Mouse (Mus musculus): Measurements from ENCODE around the gene Lmln. TPM values are rescaled to one million over a fixed set of nuclear protein-coding genes. Genes with fewer than 3 reads are reported as not detected.
"Not testable (repeated sequence)": the region's sequence is repeated elsewhere in the genome, so short reads cannot be mapped to it uniquely, and the experiment has no call there.

Gene Lmln
- polyA plus RNA-seq, 1 experiment from 2014 or later = 3.4 TPM

GRCm38 (mm10) chr16:33042682-33043081, 19.6 kb upstream of the Lmln start:
- 90% methylated on average over 1 of the region's 1 CpGs for WGBS
- H3K4me2 ChIP-seq (replicated peaks) = no peak overlapping the region

GRCm38 (mm10) chr16:33043268-33043667, 19.1 kb upstream of the Lmln start:
- Histone ChIP-seq H3K4me3 (no peak overlapping the region), H3K9me3 (no peaks in the 10 kb centered on the region), H3K27ac (no peak overlapping the region), H3K27me3 (no peaks in the 10 kb centered on the region), H3K4me2 (replicated peaks) (no peak overlapping the region), H3K4me1 (0 out of 2 replicates have a peak, but pooled peaks cover 2% of the 10 kb centered on the region), H3K36me3 (no peaks in the 10 kb centered on the region), H3K9ac (no peak overlapping the region)
- ATAC-seq (ENCODE audit: low FRiP score, low read depth) = no peak
- WGBS = 73% methylated on average over 2 of the region's 2 CpGs

More at GRCm38 (mm10) chr16:33042682-33043081, 19.6 kb upstream of the Lmln start:
- ATAC-seq (ENCODE audit: low FRiP score, low read depth) = no peak
- no peak overlapping the region for H3K4me3 ChIP-seq
- H3K27me3 ChIP-seq = no peaks in the 10 kb centered on the region
- H3K9me3 ChIP-seq = no peaks in the 10 kb centered on the region
- H3K4me1 ChIP-seq = 0 out of 2 replicates have a peak, but pooled peaks cover 2% of the 10 kb centered on the region
- no peak overlapping the region for H3K9ac ChIP-seq
- no peak overlapping the region for H3K27ac ChIP-seq
- no peaks in the 10 kb centered on the region for H3K36me3 ChIP-seq

GRCm38 (mm10) chr16:33048004-33048403, 14.3 kb upstream of the Lmln start:
- Histone ChIP-seq H3K27me3 (no peaks in the 10 kb centered on the region), H3K4me1 (no peaks in the 10 kb centered on the region), H3K27ac (no peak overlapping the region), H3K36me3 (no peaks in the 10 kb centered on the region), H3K4me3 (no peak overlapping the region), H3K9ac (no peak overlapping the region), H3K9me3 (no peaks in the 10 kb centered on the region), H3K4me2 (replicated peaks) (no peak overlapping the region)
- 86% methylated on average over 1 of the region's 1 CpGs for WGBS
- ATAC-seq (ENCODE audit: low FRiP score, low read depth) = no peak

- no peak overlapping the region for H3K27ac ChIP-seq
- H3K36me3 ChIP-seq = no peaks in the 10 kb centered on the region
- 77% methylated on average over 2 of the region's 2 CpGs for WGBS
- no peak overlapping the region for H3K4me2 ChIP-seq (replicated peaks)
- H3K9me3 ChIP-seq = no peaks in the 10 kb centered on the region
- no peak overlapping the region for H3K4me3 ChIP-seq
- H3K27me3 ChIP-seq = no peaks in the 10 kb centered on the region
- no peaks in the 10 kb centered on the region for H3K4me1 ChIP-seq
- ATAC-seq (ENCODE audit: low FRiP score, low read depth) = no peak
- H3K9ac ChIP-seq = no peak overlapping the region
Measured at GRCm38 (mm10) chr16:33048686-33049085, 13.6 kb upstream of the Lmln start.

GRCm38 (mm10) chr16:33049809-33050208, 12.5 kb upstream of the Lmln start:
- H3K27ac ChIP-seq = no peak overlapping the region
- H3K9me3 ChIP-seq = no peaks in the 10 kb centered on the region
- 91% methylated on average over 16 of the region's 16 CpGs for WGBS
- H3K27me3 ChIP-seq = no peaks in the 10 kb centered on the region
- no peak overlapping the region for H3K9ac ChIP-seq
- no peaks in the 10 kb centered on the region for H3K36me3 ChIP-seq
- H3K4me1 ChIP-seq = no peaks in the 10 kb centered on the region
- no peak overlapping the region for H3K4me2 ChIP-seq (replicated peaks)
- no peak for ATAC-seq (ENCODE audit: low FRiP score, low read depth)
- no peak overlapping the region for H3K4me3 ChIP-seq

GRCm38 (mm10) chr16:33053141-33053540, 9.2 kb upstream of the Lmln start:
- peaks cover 8% of the 10 kb centered on the region for H3K4me1 ChIP-seq
- peaks cover 4% of the 10 kb centered on the region for H3K36me3 ChIP-seq
- no peaks in the 10 kb centered on the region for H3K9me3 ChIP-seq
- H3K9ac ChIP-seq = no peak overlapping the region
- no peak for ATAC-seq (ENCODE audit: low FRiP score, low read depth)
- WGBS = 59% methylated on average over 5 of the region's 5 CpGs
- H3K4me2 ChIP-seq (replicated peaks) = no peak overlapping the region
- H3K27ac ChIP-seq = no peak overlapping the region
- H3K4me3 ChIP-seq = no peak overlapping the region
- no peaks in the 10 kb centered on the region for H3K27me3 ChIP-seq

GRCm38 (mm10) chr16:33054927-33055326, 7.4 kb upstream of the Lmln start:
- H3K4me2 ChIP-seq (replicated peaks); H3K9ac ChIP-seq; H3K9me3 ChIP-seq; H3K27ac ChIP-seq; H3K4me3 ChIP-seq; ATAC-seq (ENCODE audit: low FRiP score, low read depth); H3K27me3 ChIP-seq: not testable (repeated sequence)
- peaks cover 16% of the 10 kb centered on the region for H3K4me1 ChIP-seq
- H3K36me3 ChIP-seq = peaks cover 22% of the 10 kb centered on the region
- 76% methylated on average over 2 of the region's 2 CpGs for WGBS

GRCm38 (mm10) chr16:33055655-33056054, 6.7 kb upstream of the Lmln start:
- 22% methylated on average over 10 of the region's 10 CpGs for WGBS
- H3K9ac ChIP-seq = no peak overlapping the region

GRCm38 (mm10) chr16:33056095-33056785, 6.1 kb upstream of the Lmln start, which contains the start of the genes Iqcg and Rpl35a:
Iqcg (minus strand) TSS chr16:33056218.
Rpl35a (plus strand) TSS chr16:33056453.
- peak within 1 kb of the TSS; percentile 97 for H3K9ac ChIP-seq
- H3K27me3 ChIP-seq = no peaks in the 10 kb centered on the region
- no peaks in the 10 kb centered on the region for H3K9me3 ChIP-seq
- WGBS = under 1% methylated on average over 47 of the region's 47 CpGs
- peaks cover 32% of the 10 kb centered on the region for H3K36me3 ChIP-seq
- peak; percentile 92 for ATAC-seq (ENCODE audit: low FRiP score, low read depth)
- H3K4me2 ChIP-seq (replicated peaks) = peak within 1 kb of the TSS; percentile 78
- H3K27ac ChIP-seq = peak within 1 kb of the TSS; percentile 89
- H3K4me3 ChIP-seq = peak within 1 kb of the TSS; percentile 96
- H3K4me1 ChIP-seq = peaks cover 16% of the 10 kb centered on the region

More at GRCm38 (mm10) chr16:33055655-33056054, 6.7 kb upstream of the Lmln start:
- ATAC-seq (ENCODE audit: low FRiP score, low read depth) = peak; percentile 24; the same call in 1 of the 2 replicates
- Histone ChIP-seq H3K4me3 (peak overlapping the region; percentile 96), H3K27ac (no peak overlapping the region), H3K27me3 (no peaks in the 10 kb centered on the region), H3K4me1 (peaks cover 16% of the 10 kb centered on the region), H3K36me3 (peaks cover 29% of the 10 kb centered on the region), H3K4me2 (replicated peaks) (peak overlapping the region; percentile 78), H3K9me3 (no peaks in the 10 kb centered on the region)

GRCm38 (mm10) chr16:33056786-33057185, 5.5 kb upstream of the Lmln start:
- peaks cover 16% of the 10 kb centered on the region for H3K4me1 ChIP-seq
- no peaks in the 10 kb centered on the region for H3K27me3 ChIP-seq
- H3K36me3 ChIP-seq = peaks cover 32% of the 10 kb centered on the region
- no peaks in the 10 kb centered on the region for H3K9me3 ChIP-seq
- peak; percentile 44 for ATAC-seq (ENCODE audit: low FRiP score, low read depth)
- peak overlapping the region; percentile 96 for H3K4me3 ChIP-seq
- peak overlapping the region; percentile 78 for H3K4me2 ChIP-seq (replicated peaks)
- H3K27ac ChIP-seq = peak overlapping the region; percentile 89
- H3K9ac ChIP-seq = peak overlapping the region; percentile 97
- WGBS = 0% methylated on average over 24 of the region's 24 CpGs

GRCm38 (mm10) chr16:33058033-33058432, 4.3 kb upstream of the Lmln start:
- peaks cover 32% of the 10 kb centered on the region for H3K36me3 ChIP-seq
- H3K9ac ChIP-seq = peak overlapping the region; percentile 60
- peaks cover 18% of the 10 kb centered on the region for H3K4me1 ChIP-seq
- no peaks in the 10 kb centered on the region for H3K27me3 ChIP-seq
- H3K4me2 ChIP-seq (replicated peaks) = peak overlapping the region; percentile 78
- WGBS = 91% methylated on average over 16 of the region's 16 CpGs
- H3K27ac ChIP-seq = no peak overlapping the region
- no peak for ATAC-seq (ENCODE audit: low FRiP score, low read depth)
- no peaks in the 10 kb centered on the region for H3K9me3 ChIP-seq
- H3K4me3 ChIP-seq = peak overlapping the region; percentile 96

GRCm38 (mm10) chr16:33058656-33059055, 3.7 kb upstream of the Lmln start:
- H3K27ac ChIP-seq; ATAC-seq (ENCODE audit: low FRiP score, low read depth); H3K9me3 ChIP-seq; H3K27me3 ChIP-seq; H3K4me3 ChIP-seq; H3K9ac ChIP-seq: not testable (repeated sequence)
- peaks cover 24% of the 10 kb centered on the region for H3K4me1 ChIP-seq
- peaks cover 32% of the 10 kb centered on the region for H3K36me3 ChIP-seq
- WGBS = 87% methylated on average over 9 of the region's 9 CpGs
- peak overlapping the region; percentile 78 for H3K4me2 ChIP-seq (replicated peaks)
